Mouse (Mus musculus) kidney, adult 18-20 months (tissue): ENCODE data around the gene Nlrp14.
A peak's percentile ranks its signal among the peaks of the same experiment; 100 is the strongest.
"Not testable (repeated sequence)": the region's sequence is repeated elsewhere in the genome, so short reads cannot be mapped to it uniquely, and the experiment has no call there.

ENCODE experiments used
- DNase-seq: peaks from one replicate; pipeline ENCODE4 v3.0.0; 2021

The Nlrp14 gene

DNA sequence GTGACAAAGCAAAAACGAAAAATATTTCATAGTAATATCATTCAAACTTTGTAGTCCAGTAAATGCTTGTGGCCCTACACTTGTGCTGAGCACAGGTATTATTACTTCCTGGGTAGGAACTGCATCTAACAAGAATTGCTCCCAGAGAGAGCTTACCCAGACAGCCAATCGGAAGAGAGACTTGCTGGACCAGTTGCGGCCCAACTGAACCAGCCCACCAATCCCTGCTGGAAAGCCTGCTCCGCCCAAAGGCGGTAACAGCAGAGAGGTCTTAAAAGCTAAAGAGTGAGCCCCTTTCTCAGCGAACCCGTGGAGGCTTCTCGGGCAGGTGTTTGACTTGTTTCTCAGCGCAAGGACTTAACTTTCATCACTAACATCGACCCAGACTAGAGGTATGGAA, at the start of gene Nlrp14:
TSS of gene Nlrp14 (plus strand) at position 301 of the 400 bp plus-strand sequence.
- DNase-seq: no peak

DNA sequence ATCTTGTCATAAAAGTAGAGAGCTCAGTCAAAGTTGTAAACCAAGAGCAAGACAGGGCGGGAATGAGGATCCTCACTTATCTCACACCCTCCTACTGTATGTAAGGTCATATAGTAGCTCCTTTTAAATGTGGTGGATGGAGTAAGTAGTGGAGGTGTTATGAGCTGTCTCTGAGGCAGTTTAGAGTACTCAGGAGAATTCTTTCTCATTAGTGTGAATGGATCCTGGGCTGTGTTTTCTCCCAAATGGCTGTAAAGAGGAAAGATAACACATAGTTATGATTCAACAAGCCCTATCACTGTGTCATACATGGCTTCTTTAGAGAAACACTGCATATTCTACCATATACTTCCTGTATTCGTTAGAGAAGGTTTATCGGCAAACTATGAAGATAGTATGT, 35.8 kb upstream of the Nlrp14 start, which contains the start of gene Olfr715:
TSS of gene Olfr715 (minus strand) at position 101 of the 400 bp plus-strand sequence.
- DNase-seq: not testable (repeated sequence)

DNA sequence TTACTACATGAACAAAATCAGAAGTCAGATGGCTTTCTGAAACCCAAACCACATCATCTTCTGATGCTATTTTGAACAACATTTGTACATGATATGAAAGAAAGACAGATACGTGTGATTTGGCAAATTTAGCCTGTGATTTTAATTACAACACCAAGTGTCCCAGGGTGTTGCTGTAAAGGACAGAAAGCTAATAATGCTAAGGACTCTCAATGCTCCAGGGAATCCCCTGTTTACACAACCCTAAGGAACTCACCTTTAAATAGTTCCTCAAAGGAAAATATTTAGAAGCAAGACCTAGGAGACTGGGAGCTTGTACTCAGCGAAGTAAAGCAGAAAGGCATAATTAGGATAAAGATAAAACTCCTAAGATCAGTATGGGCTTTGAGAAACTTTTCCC, 28.8 kb upstream of the Nlrp14 start, which contains the start of gene Olfr716:
TSS of gene Olfr716 (plus strand) at position 301 of the 400 bp plus-strand sequence.
- DNase-seq: not testable (repeated sequence)

DNA sequence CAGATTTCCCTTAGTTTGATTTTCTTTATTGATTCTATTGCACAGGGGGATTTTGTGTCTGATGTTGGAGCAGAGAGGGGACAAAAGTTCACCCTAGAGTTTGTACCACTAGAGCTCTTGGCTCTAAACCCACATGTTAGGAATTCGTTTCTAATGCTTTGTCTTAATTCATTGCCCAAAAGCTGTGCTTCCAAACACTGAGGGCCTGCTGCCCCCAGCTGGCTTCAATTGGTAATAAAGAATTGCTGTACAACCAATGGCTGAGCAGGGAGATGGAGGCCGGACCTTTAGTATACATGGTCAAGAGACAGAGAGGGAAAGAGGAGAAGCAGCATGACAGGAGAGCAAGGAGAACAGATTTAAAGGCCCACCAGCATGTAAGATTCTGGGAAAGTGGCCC, 13.6 kb downstream of the Nlrp14 start:
- no peak for DNase-seq

DNA sequence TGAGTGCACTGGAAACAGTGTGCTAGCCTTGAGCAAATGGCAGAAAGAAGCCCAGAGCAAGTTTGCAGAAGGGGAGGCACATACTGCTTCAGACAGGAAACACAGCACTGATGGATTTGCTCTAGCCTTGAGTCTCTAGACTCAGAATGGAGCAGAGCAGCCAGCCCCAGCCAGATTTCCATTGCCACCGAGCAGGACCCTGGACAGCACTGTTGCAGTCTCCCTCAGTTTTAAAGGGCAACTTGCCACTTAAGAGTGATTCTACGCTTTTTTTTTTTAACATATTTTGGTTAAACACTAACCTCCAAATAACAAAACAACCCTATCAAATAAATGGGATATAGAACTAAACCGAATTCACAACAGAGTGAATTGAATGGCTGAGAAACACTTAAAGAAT, 35.0 kb downstream of the Nlrp14 start:
- DNase-seq: no peak

DNA sequence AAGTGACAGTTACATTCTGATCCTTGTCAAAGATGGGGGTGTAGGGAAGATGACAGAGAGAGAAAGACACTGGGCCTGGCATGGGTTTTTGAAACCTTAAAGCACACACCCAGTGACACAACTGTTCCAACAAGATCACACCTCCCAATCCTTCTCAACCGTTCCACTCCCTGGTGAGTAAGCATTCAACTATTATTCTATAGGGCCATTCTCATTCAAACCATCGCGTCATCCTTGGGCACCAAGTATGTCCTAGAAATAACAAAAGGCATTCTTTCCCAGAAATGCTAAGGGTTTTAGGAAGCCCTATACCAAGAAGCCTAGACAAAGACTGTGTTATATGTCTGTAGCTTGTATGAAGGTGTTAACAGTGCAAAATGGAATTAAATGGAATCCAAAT, 41.1 kb downstream of the Nlrp14 start:
- DNase-seq: no peak

DNA sequence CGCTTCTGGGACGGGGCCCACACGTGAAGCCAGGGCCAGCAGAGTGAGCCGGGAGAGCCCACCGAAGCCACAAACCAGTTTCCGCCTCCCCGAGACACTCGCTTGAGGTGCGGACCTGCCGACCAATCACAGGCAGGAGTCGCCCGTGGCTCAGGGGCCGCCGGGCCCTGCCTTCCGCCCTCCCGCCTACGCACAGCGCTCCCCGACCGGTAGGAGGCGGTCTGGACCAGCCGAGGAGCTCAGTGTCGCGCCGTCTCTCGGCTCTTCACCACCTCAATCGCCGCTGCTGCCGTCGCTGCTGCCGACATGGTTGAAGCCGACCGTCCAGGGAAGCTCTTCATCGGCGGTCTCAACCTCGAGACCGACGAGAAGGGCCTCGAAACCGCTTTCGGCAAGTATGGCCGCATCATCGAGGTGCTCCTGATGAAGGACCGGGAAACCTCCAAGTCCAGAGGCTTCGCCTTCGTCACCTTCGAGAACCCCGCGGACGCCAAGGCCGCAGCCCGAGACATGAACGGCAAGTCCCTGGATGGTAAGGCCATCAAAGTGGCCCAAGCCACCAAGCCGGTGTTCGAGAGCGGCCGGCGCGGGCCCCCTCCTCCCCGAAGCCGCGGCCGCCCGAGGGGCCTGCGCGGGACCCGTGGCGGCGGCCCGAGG, 42.5 kb downstream of the Nlrp14 start, which contains the start of gene Rbmxl2:
TSS of gene Rbmxl2 (plus strand) at position 242 of the 657 bp plus-strand sequence.
- no peak for DNase-seq

DNA sequence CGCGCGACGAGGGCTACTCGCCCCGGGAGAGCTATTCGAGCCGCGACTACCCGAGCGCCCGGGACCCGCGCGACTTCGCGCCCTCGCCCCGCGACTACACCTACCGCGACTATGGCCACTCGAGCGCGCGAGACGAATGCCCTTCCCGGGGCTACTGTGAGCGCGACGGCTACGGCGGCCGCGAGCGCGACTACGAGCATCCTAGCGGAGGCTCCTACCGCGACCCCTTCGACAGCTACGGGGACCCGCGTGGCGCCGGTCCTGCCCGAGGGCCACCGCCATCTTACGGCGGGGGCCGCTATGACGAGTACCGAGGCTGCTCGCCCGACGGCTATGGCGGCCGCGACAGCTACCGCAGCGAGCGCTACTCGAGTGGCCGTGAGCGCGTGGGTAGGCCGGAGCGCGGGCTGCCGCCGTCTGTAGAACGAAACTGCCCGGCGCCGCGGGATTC, 43.4 kb downstream of the Nlrp14 start:
- peak; percentile 7 for DNase-seq

DNA sequence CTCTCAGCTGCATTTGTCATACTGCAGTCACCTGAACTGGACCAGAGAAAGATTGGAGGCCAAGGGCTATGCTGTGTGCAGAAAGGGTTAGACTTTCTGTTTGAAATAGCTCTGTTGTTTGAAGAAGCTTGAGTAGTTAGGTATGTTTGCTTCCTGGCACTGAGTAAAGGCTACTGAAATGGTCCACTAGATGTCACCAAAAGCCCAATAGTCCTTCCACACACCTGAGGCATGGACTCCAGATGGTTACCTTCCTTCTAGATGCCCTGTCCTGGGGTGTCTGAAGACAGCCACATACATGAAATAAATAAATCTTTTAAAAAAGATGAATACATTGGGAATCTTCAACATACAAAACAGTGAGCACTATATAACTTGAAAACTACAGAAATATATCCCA, 48.9 kb downstream of the Nlrp14 start:
- peak; percentile 9 for DNase-seq

DNA sequence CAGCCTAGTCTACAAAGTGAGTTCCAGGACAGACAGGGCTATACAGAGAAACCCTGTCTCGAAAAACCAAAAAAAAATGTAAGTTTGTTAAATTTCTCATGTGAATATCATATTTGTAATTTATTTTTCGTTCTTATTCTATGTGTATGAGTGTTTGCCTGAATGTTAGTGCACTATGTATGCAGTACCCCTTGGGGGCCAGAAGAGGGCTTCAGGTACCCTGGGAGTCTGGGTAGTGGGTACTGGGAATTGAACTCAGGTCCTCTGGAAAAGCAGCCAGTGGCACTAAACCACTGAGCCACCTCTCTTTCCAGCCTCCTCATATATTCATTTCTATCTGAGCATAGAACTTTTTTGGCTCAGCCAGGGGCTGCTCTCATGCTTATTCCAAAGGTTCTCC, 50.1 kb downstream of the Nlrp14 start:
- DNase-seq: no peak

DNA sequence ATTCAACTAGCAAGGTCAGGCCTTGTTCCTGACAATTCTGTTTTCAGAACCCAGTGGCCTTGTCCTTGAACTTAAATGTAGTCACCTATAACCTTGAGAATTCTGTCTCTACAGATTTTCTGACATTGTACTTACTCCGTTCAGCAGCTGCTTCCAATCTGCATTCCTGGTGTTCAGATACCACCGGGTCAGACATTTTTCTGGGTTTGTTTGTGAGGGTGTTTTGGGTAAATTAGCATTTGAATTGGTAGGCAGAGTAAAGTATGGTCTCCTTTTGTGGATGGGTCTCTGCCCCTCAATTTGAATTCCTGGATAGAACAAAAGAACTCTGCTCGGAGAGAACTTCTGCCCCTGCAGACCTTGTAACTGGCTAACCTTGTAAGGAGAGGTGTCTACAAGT, 70.1 kb downstream of the Nlrp14 start:
- no peak for DNase-seq

DNA sequence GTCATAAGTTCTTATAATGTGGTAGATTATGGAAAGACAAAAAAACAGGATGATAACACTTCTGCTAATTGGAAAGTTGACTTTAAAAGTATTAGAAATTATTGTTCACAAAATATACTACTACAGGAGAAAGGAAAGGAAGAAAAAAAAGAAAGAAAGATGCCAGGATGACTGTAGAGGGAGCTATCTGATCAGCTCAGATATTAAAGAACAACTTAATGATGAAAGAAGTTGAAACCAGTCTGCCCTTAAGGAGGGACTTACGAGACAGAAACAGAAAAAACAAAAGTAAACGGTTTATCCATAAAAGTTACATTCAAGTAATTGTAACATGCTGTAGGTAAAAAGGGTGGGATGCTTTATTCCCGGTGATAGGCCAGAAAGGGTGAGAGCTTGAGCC, 70.7 kb downstream of the Nlrp14 start:
- DNase-seq: no peak

DNA sequence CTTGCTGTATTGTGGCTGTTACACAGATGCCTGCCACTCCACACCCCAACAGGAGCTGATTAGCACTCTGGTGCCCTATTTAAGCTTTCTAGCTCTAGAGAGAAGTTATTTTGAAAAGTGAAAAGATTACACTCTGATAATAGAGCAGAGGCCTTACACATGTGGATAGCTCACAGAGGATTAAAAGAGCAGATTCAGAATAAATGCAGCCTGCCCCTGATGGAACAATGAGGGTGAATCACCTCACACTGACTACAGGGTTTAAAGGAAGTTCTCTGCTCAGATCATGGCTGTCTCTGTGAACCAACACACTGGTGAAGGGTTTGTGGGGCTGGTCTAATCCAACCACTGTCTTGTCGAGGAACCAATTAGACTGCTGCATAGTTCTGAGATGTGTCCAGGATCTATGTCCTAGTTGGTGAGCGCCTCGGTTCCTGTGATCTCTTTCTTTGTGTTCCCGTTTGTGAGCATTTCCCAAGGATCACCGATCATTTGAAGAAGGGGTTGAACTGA, 74.6 kb downstream of the Nlrp14 start:
- DNase-seq: no peak
